Mouse (Mus musculus) cerebellum, adult 9-10 months (tissue): ENCODE measurements around the gene Sprr2f.

Source experiments
- DNase-seq: peaks from one replicate; pipeline ENCODE4 v3.0.0; 2022

The Sprr2f gene

DNA sequence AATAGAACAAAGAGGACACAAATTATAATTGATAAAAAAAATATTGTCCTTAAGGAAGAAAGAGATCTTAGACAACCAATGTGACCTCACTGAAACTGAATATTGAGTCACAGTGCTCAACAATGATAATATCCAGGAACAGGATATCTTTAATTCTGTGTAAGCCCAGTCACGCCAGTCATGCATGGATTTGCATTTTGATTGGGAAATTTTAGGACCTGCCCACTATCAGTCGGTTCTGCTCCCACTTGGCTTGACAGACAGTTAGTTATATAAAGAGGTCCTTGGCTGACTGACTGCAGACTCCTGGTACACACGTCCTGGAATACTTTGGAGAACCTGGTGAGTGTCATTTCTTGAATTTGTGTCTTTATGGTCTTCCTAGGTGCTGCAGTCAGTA lies at the start of gene Sprr2f:
Gene Sprr2f, plus strand, starts transcription at position 301 of the 400 bp plus-strand sequence.
- DNase-seq: no peak

DNA sequence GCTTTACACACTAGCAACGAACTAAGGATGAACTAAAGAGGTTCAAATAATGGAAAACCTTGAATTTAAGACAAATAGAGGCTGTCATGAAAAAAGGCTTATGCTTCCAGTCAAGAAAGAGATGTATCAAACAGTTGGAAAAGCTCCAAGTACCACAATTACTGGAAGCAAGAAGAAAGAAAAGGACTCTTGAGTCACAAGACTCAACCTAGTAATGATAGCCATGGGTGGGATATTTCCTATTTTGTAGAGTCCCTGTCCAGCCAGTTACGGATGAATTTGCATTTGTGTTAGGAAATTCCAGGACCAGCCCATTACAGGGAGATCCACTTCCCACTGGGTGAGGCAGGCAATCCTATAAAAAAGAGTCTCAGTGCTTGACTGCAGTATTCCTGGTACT lies 48.7 kb upstream of the Sprr2f start, which contains the start of gene Sprr2b:
Gene Sprr2b, plus strand, starts transcription at position 301 of the 400 bp plus-strand sequence.
- DNase-seq: no peak

DNA sequence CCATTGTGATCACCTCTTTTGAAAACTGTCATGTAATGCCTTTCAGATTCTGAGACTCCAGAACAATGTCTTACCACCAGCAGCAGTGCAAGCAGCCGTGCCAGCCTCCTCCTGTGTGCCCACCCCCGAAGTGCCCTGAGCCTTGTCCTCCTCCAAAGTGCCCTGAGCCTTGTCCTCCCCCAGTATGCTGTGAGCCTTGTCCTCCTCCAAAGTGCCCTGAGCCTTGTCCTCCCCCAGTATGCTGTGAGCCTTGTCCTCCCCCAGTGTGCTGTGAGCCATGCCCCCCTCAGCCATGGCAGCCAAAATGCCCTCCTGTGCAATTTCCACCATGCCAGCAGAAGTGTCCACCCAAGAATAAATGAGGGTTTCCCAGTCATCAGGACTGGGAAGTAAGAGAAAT lies 47.6 kb upstream of the Sprr2f start:
- DNase-seq: no peak

DNA sequence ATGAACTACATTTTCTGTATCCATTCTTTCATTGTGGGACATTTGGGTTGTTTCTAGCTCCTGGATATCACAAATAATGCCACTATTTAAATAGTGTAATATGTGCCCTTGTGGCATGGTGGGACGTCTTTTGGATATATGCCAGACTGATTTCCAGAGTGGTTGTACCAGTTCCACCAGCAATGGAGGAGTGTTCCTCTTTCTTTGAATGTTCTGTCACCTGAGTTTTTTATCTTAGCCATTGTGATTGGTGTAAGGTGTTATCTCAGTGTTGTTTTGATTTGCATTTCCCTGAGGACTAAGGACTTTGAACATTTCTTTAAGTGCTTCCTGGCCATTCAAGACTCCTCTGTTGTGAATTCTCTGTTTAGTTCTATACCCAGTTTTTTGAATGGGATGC lies 28.7 kb upstream of the Sprr2f start:
- no peak for DNase-seq

DNA sequence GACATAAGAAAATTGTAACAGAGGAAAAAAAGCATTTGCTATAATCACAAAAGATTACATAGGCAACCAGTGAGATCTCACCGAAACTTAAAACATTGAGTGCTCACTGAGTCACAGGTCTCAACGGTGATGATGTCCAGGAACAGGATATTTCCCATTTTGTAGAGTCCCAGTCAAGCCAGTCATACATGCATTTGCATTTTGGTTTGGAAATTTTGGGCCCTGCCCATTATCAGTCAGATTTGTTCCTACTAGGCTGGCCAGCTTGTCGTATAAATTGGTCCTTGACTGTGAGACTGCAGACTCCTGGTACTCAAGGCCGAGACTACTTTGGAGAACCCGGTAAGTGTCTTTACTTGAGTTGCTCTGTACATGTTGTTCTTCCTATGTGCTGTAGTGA lies 26.1 kb upstream of the Sprr2f start, which contains the start of gene Sprr2d:
Gene Sprr2d, plus strand, starts transcription at position 301 of the 400 bp plus-strand sequence.
- no peak for DNase-seq

DNA sequence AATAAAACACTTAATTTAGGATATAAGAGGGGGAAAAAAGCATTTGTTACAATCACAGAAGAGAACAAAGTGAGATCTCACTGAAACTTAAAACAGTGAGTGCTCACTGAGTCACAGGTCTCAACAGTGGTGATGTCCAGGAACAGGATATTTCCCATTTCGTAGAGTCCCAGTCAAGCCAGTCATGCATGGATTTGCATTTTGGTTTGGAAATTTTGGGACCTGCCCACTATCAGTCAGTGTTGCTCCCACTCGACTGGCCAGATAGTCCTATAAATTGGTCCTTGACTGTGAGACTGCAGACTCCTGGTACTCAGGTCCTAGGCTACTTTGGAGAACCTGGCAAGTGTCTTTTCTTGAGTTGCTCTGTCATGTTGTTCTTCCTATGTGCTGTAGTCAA lies 13.1 kb upstream of the Sprr2f start, which contains the start of gene Sprr2e:
Gene Sprr2e, plus strand, starts transcription at position 301 of the 400 bp plus-strand sequence.
- no peak for DNase-seq

DNA sequence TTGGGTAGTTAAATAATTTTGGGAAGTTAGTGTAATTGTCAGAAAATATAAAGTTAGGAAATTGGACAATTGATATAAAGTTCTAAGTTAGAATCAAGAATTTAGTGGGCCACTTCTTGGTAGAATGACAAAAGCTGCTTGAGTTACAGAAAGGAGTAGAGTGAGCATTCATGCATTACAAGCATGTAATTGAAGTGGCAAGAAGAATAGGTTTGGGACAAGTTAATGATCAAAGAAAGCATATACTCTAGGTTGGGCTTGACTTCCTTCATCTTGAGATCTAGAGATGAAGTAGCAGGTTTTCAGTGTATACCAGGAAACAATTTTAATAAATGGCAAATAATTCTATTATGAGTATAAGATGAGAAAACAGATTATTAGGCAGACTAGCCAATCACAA lies 3.4 kb upstream of the Sprr2f start:
- DNase-seq: no peak

DNA sequence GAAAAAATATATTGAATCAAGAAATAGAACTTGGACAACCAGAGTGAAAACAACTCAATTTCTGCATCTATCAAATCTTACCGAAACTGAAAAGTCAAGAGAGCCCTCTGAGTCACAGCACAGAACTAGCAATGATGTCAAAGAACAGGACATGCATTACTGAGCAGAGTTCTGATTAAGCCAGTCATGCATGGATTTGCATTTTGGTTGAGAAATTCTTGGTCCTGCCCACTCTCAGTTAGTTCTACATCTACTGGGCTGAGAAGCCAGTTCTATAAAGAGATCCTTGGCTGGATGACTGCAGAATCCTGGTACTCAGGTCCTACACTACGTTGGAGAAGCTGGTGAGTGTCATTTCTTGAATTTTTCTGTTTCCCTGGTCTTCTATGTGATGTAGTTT lies 8.6 kb downstream of the Sprr2f start:
- DNase-seq: no peak

DNA sequence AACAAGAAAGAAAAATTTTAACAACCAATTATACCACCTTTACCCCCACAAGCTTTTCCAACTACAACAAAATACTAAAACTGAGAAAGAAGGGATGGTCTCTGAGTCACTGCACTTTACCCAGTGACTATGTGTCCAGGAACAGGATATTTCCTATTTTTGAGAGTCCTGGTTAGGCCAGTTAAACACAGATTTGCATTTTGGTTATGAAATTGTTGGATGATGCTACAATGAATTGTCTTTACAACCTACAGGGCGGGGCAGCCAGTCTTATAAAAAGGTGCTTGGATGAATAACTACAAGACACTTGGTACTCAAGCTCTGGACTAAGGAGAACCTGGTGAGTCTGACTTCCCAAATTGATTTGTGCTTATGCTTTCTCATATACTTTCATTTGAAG lies 20.4 kb downstream of the Sprr2f start, which contains the start of gene Sprr2h:
Gene Sprr2h, plus strand, starts transcription at position 301 of the 400 bp plus-strand sequence.
- no peak for DNase-seq

DNA sequence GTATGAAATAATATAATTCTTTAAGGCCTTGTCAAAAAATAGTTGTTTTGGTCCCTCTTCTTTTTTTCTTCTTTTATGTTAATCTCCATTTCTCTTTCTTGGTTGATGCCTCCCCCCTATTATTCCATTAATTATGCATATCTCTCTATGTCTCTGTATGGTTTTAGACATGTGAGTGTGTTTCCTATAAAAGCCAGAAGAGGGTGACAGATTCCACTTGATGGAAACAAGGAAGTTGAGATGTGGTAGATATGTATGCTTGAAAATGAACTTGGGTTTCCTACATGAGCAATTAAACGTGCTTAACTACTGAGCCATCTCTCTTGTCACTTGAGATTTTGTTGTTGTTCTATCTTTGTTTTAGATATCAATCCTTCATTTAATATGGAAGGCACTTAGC lies 29.3 kb downstream of the Sprr2f start:
- no peak for DNase-seq

DNA sequence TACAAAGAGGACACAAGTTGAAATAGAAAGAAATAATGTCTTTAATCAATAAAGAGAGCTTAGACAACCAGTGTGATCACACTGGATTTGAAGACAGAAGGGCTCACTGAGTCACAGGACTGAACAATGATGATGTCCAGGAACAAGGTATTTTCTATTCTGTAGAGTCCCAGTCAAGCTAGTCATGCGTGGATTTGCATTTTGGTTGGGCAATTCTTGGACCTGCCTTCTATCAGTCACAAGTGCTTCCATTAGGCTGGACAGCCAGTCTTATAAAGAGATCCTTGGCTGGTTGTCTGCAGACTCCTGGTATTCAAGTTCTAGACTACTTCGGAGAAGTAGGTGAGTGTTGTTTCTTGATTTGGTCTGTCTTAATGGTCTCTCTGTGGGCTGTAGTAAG lies 42.7 kb downstream of the Sprr2f start, which contains the start of gene Sprr2i:
Gene Sprr2i, plus strand, starts transcription at position 301 of the 400 bp plus-strand sequence.
- no peak for DNase-seq
